Mouse (Mus musculus): ENCODE data around the gene Arl15. TPM values are rescaled to one million over a fixed set of nuclear protein-coding genes. Genes with fewer than 3 reads are reported as not detected.
A peak's percentile ranks its signal among the peaks of the same experiment; 100 is the strongest.

Gene Arl15
- polyA plus RNA-seq, 1 experiment from 2014 or later: 10.1 TPM

DNA sequence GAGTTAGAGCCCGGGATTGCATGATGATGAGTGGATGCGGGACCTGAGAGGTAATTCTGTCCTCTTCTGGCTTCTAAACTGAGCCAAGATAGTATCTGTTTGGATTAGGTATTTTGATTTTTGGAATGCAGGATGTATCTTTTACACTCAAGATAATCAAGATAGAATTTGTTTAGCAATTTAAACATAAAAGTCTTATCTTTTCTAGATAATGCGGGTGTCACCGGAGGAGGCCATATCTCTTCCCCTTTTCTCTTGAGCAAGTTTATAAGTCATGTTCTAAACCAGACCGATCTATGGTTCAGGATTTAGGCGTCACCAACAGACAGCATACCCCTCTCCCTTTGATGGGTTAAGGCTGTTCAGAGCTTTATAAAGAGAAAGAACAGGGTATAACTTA lies 3.1 kb downstream of the Arl15 start:
- Histone ChIP-seq H3K9ac (replicated peaks; ENCODE audit: low read depth) (no peak overlapping the region), H3K4me2 (replicated peaks; ENCODE audit: low read depth, low read length) (peak overlapping the region; percentile 12; the same call in 1 of the 2 replicates), H3K9me3 (ENCODE audit: low read length) (no peaks in the 10 kb centered on the region), H3K4me1 (ENCODE audit: insufficient read depth, low read depth, low read length) (peaks cover 8% of the 10 kb centered on the region), H3K27ac (ENCODE audit: low read length) (no peak overlapping the region), H3K4me3 (ENCODE audit: low read depth, low read length) (no peak overlapping the region), H3K27me3 (replicated peaks; ENCODE audit: insufficient read depth, low read length) (no peaks in the 10 kb centered on the region), H3K36me3 (ENCODE audit: insufficient read depth, low read length) (no peaks in the 10 kb centered on the region)
- DNase-seq (ENCODE audit: low spot score): no peak
- no peak for TF ChIP-seq EP300 (IDR thresholded peaks at IDR 0.05)
- TF ChIP-seq CTCF (IDR thresholded peaks at IDR 0.05): no peak
- ATAC-seq: no peak
- WGBS: 56% methylated on average over 6 of the region's 6 CpGs

DNA sequence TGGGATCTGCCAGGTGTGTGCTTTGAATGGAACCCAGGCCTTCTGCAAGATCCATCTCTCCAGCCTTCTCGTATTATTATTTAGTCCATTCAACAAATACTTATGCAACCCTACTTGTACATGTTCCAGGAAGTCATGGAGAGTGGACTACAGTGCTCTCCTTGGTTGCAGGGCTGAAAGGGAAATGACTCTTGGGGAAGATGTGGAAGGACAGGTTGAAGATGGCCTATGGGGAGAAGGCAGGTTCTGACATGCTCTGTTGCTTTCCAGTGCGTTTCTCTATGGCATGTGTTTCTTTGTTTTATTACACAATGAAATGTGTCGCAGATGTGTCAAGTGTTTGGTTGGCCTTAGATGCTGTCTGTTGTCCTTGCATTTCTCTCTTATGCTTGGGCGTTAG lies 5.1 kb downstream of the Arl15 start:
- Histone ChIP-seq H3K27ac (ENCODE audit: low read length) (no peak overlapping the region), H3K9ac (replicated peaks; ENCODE audit: low read depth) (no peak overlapping the region), H3K4me2 (replicated peaks; ENCODE audit: low read depth, low read length) (no peak overlapping the region), H3K9me3 (ENCODE audit: low read length) (no peaks in the 10 kb centered on the region), H3K27me3 (replicated peaks; ENCODE audit: insufficient read depth, low read length) (no peaks in the 10 kb centered on the region), H3K36me3 (ENCODE audit: insufficient read depth, low read length) (no peaks in the 10 kb centered on the region), H3K4me1 (ENCODE audit: insufficient read depth, low read depth, low read length) (peaks cover 8% of the 10 kb centered on the region), H3K4me3 (ENCODE audit: low read depth, low read length) (no peak overlapping the region)
- DNase-seq (ENCODE audit: low spot score): peak; percentile 17
- no peak for ATAC-seq
- WGBS: 77% methylated on average over 4 of the region's 4 CpGs
- TF ChIP-seq CTCF (IDR thresholded peaks at IDR 0.05) (no peak), EP300 (IDR thresholded peaks at IDR 0.05) (no peak)

DNA sequence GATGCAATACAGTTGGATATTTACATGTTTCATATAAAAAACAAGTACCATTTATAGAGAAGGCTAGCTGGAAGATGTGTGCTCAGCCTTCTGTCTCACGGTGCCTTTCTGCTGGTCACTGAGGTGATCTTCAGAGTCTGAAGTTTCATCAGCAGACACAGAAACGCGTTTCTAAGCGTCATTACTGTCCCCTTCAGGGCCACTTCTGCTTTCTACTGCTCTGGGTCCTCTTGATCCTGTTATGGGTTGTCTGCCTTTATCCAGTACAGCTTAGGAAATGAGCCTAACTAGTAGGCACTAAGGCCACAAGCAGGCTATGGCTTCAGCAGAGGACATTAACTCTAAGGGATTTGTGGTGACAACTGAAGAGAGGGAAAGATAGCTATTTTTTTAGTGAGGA lies 5.9 kb downstream of the Arl15 start:
- Histone ChIP-seq H3K36me3 (ENCODE audit: insufficient read depth, low read length) (no peaks in the 10 kb centered on the region), H3K9ac (replicated peaks; ENCODE audit: low read depth) (no peak overlapping the region), H3K27ac (ENCODE audit: low read length) (no peak overlapping the region), H3K4me1 (ENCODE audit: insufficient read depth, low read depth, low read length) (peaks cover 8% of the 10 kb centered on the region), H3K4me2 (replicated peaks; ENCODE audit: low read depth, low read length) (no peak overlapping the region), H3K27me3 (replicated peaks; ENCODE audit: insufficient read depth, low read length) (no peaks in the 10 kb centered on the region), H3K4me3 (ENCODE audit: low read depth, low read length) (no peak overlapping the region), H3K9me3 (ENCODE audit: low read length) (no peaks in the 10 kb centered on the region)
- TF ChIP-seq EP300 (IDR thresholded peaks at IDR 0.05) (no peak), CTCF (IDR thresholded peaks at IDR 0.05) (no peak)
- WGBS: 90% methylated on average over 4 of the region's 4 CpGs
- ATAC-seq (no peak), DNase-seq (ENCODE audit: low spot score) (peak; percentile 12)

- Histone ChIP-seq H3K36me3 (ENCODE audit: insufficient read depth, low read length) (no peaks in the 10 kb centered on the region), H3K4me2 (replicated peaks; ENCODE audit: low read depth, low read length) (no peak overlapping the region), H3K27me3 (replicated peaks; ENCODE audit: insufficient read depth, low read length) (no peaks in the 10 kb centered on the region), H3K4me1 (ENCODE audit: insufficient read depth, low read depth, low read length) (no peaks in the 10 kb centered on the region), H3K9me3 (ENCODE audit: low read length) (no peaks in the 10 kb centered on the region), H3K4me3 (ENCODE audit: low read depth, low read length) (no peak overlapping the region), H3K9ac (replicated peaks; ENCODE audit: low read depth) (no peak overlapping the region), H3K27ac (ENCODE audit: low read length) (no peak overlapping the region)
- DNase-seq (ENCODE audit: low spot score) (no peak), ATAC-seq (no peak)
- TF ChIP-seq EP300 (IDR thresholded peaks at IDR 0.05) (no peak), CTCF (IDR thresholded peaks at IDR 0.05) (no peak)
- WGBS: 87% methylated on average over 9 of the region's 9 CpGs
Observed at GRCm38 (mm10) chr13:113802571-113802970, 8.3 kb downstream of the Arl15 start.

DNA sequence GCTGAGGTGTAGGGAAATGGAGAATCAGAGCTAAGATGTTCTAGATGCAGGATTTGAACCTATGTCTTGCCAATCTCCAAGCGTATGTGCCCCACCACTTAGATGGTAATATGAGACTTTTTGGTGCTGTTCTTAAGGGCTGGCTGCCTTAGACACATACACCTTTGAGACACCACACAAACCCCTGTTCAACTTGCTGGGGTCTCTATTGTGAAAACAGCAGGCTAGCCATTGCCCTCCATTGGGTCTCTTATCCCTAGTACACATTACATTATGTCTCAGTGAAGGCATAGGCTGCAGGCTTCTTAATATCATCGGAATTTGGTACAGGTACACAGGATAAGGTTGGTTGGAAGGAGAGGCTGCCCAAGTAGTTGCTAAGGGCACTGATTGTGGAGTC lies 16.8 kb downstream of the Arl15 start:
- TF ChIP-seq EP300 (IDR thresholded peaks at IDR 0.05) (no peak), CTCF (IDR thresholded peaks at IDR 0.05) (no peak)
- Histone ChIP-seq H3K36me3 (ENCODE audit: insufficient read depth, low read length) (no peaks in the 10 kb centered on the region), H3K4me2 (replicated peaks; ENCODE audit: low read depth, low read length) (no peak overlapping the region), H3K4me1 (ENCODE audit: insufficient read depth, low read depth, low read length) (peaks cover 3% of the 10 kb centered on the region; the same call in 1 of the 2 replicates), H3K9ac (replicated peaks; ENCODE audit: low read depth) (no peak overlapping the region), H3K9me3 (ENCODE audit: low read length) (no peaks in the 10 kb centered on the region), H3K27ac (ENCODE audit: low read length) (no peak overlapping the region), H3K4me3 (ENCODE audit: low read depth, low read length) (no peak overlapping the region), H3K27me3 (replicated peaks; ENCODE audit: insufficient read depth, low read length) (no peaks in the 10 kb centered on the region)
- ATAC-seq (no peak), DNase-seq (ENCODE audit: low spot score) (no peak)
- 90% methylated on average over 2 of the region's 2 CpGs for WGBS

DNA sequence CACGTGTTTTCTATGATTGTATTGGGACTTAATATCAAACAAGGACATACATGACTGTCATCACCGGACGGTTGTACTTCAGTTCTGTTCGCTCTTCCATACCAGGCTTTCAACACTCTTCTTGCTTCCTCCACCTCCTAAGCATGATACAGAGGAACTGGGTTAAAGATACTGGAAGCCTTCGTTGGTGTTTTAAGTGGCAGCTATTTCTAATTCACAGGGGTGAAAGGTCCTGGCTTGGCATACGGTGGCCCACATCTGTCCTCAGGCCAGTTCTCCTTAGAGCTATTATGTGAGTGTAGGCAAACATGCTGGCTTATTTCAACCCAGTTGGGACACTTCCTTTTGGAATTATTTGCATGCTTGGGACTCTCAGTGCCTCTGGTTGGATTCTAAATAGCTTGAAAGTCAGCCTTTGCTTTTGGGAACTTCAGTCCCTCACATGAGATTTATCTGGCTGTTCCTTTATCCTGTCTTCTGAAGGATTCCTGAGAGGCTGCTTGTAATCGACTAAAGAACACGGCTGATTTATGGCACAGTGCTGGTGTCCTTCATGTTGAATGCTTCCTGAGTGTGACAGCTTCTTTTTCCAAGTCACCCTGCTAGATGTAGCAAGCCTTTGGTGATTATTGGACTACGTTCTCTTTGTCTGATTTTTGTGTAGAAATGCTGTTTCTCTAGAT lies 17.7 kb downstream of the Arl15 start:
- H3K4me3 ChIP-seq (ENCODE audit: low read depth, low read length): no peak overlapping the region
- peaks cover 3% of the 10 kb centered on the region; the same call in 1 of the 2 replicates for H3K4me1 ChIP-seq (ENCODE audit: insufficient read depth, low read depth, low read length)
- no peak overlapping the region for H3K27ac ChIP-seq (ENCODE audit: low read length)
- H3K27me3 ChIP-seq (replicated peaks; ENCODE audit: insufficient read depth, low read length): no peaks in the 10 kb centered on the region
- H3K36me3 ChIP-seq (ENCODE audit: insufficient read depth, low read length): no peaks in the 10 kb centered on the region
- no peak for DNase-seq (ENCODE audit: low spot score)
- 56% methylated on average over 9 of the region's 9 CpGs for WGBS
- TF ChIP-seq CTCF (IDR thresholded peaks at IDR 0.05) (no peak), EP300 (IDR thresholded peaks at IDR 0.05) (no peak)
- no peak overlapping the region for H3K9ac ChIP-seq (replicated peaks; ENCODE audit: low read depth)
- H3K4me2 ChIP-seq (replicated peaks; ENCODE audit: low read depth, low read length): no peak overlapping the region
- H3K9me3 ChIP-seq (ENCODE audit: low read length): no peaks in the 10 kb centered on the region
- ATAC-seq: no peak
